Mouse (Mus musculus): ENCODE results near the gene Adam26a. TPM values are rescaled to one million over a fixed set of nuclear protein-coding genes. Genes with fewer than 3 reads are reported as not detected.
"Not testable (repeated sequence)": the region's sequence is repeated elsewhere in the genome, so short reads cannot be mapped to it uniquely, and the experiment has no call there.

Gene Adam26a
- total RNA-seq (2021): not detected
- long read RNA-seq, experiment 1: 0 reads
- long read RNA-seq, experiment 2: 0 reads

- DNase-seq; intact Hi-C loops (cut with DNase I; ENCODE audit: low total_unique reads): not testable (repeated sequence)
Observed at GRCm38 (mm10) chr8:43576607-43577006, at the start of gene Adam26a. Gene Adam26a, minus strand, starts transcription at chr8:43576707.

- DNase-seq: no peak
- intact Hi-C loops (cut with DNase I; ENCODE audit: low total_unique reads): no loop called here
Observed at GRCm38 (mm10) chr8:43616046-43616445, 39.5 kb upstream of the Adam26a start.

- intact Hi-C loops (cut with DNase I; ENCODE audit: low total_unique reads); DNase-seq: not testable (repeated sequence)
Observed at GRCm38 (mm10) chr8:43603657-43604056, 27.1 kb upstream of the Adam26a start.

- DNase-seq; intact Hi-C loops (cut with DNase I; ENCODE audit: low total_unique reads): not testable (repeated sequence)
Observed at GRCm38 (mm10) chr8:43603166-43603565, 26.7 kb upstream of the Adam26a start.

- DNase-seq; intact Hi-C loops (cut with DNase I; ENCODE audit: low total_unique reads): not testable (repeated sequence)
Observed at GRCm38 (mm10) chr8:43528006-43528405, 48.5 kb downstream of the Adam26a start, which contains the start of gene Adam26b. Gene Adam26b, minus strand, starts transcription at chr8:43528106.

Other genes with a start within 250 kb of the Adam26a start
- not detected for gene Adam26b, start 48.6 kb downstream of the Adam26a start, total RNA-seq (2021)
- gene Gm5346, start 50.6 kb upstream of the Adam26a start, total RNA-seq (2021): not detected
- not detected for gene Adam34, start 133.3 kb upstream of the Adam26a start, total RNA-seq (2021)